Mouse (Mus musculus): ENCODE measurements around the gene Fbxo5. TPM values are rescaled to one million over a fixed set of nuclear protein-coding genes. Genes with fewer than 3 reads are reported as not detected.

Gene Fbxo5
- polyA plus RNA-seq (2021; fragmentation: Nextera tagmentation) = 0.39 and 0.58 TPM in 2 replicates
- long read RNA-seq, experiment 1, partial matches to known transcripts = 0 of 1 reads
- long read RNA-seq, experiment 1, other reads (novel, unspliced or antisense) = 0 of 1 reads
- long read RNA-seq, experiment 2, partial matches to known transcripts = 0 of 4 reads
- long read RNA-seq, experiment 2, other reads (novel, unspliced or antisense) = 0 of 4 reads

DNA sequence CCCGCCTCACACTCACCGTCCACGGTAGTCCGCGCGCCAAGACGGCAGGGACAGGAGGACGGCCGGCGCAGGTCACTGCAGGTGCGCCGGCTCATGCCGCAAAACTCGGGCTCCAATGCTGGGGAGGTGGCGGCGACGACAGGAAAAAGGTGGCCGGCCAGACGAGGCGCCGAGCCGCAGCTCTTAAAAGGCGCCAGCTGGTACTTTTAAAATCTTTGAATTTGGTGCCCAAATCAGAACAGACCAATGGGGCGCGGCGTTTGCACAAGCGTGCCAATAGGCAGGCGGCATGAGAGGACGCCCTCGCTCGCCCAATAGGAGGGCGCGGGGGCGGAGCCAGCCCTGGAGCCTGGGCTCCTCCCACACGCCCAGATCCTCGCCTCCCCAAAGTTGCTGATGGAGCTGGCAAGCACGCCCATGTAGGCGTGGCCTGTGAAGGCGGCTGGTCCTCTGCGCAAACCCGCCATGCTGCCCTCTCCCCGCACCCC lies at the start of gene Fbxo5:
Gene Fbxo5, minus strand, starts transcription at position 358 of the 488 bp plus-strand sequence.

DNA sequence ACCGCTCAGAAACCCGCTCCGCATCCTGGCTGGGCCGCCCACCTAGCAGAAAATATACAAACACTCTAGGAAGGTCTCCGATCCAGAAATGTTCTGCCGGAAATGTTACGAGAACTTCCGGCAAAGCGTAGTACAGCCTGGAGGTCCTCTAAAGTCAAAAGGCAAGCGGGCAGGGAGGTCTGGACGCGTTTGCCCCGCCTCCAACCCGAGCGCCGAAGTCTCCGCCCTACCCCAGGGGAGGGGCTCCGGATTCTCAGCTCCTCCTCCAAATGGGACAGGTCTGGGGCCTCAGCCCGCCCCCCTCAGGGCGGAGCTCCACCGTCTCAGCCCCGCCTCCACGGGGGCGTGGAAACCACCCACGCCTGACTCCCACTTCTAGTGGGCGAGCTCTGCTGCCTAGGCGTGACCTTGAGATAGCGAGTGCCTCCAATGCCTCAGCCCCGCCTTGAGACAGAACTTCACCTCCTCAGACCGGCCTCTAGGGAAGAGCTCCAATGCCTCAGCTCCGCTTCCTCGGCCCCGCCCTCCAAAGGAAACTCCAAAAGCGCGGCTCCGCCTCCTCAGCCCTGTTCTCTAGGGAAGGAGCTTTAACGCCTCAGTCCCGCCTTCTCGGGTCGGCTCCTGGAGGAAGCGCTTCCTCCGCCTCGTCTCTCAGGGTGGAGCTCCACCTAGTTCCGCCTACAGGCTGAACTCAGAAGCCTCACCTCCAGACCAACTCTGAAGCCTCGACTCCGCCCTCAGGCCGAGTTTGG lies 18.5 kb upstream of the Fbxo5 start, which contains the start of gene Mtrf1l:
Gene Mtrf1l, minus strand, starts transcription at position 171 of the 752 bp plus-strand sequence.

Other genes starting within 250 kb of the Fbxo5 start
- 0.28 and 0.52 TPM in 2 replicates for gene Myct1, start 211.8 kb downstream of the Fbxo5 start, polyA plus RNA-seq (2021; fragmentation: Nextera tagmentation)
- gene Vip, start 166.4 kb downstream of the Fbxo5 start, polyA plus RNA-seq (2021; fragmentation: Nextera tagmentation) = 12.1 and 12.4 TPM in 2 replicates
- gene Mtrf1l, start 18.3 kb upstream of the Fbxo5 start, polyA plus RNA-seq (2021; fragmentation: Nextera tagmentation) = 5.3 and 5.9 TPM in 2 replicates
- gene Rgs17, start 116.8 kb upstream of the Fbxo5 start, polyA plus RNA-seq (2021; fragmentation: Nextera tagmentation) = 28.1 and 37.8 TPM in 2 replicates